Mouse (Mus musculus): ENCODE data around the gene Mob3c. TPM values are rescaled to one million over a fixed set of nuclear protein-coding genes. Genes with fewer than 3 reads are reported as not detected.
A peak's percentile ranks its signal among the peaks of the same experiment; 100 is the strongest.

Mob3c gene
- total RNA-seq, 2 experiments from 2014 or later: 17.5 to 20.4 TPM

GRCm38 (mm10) chr4:115831221-115831620 is 3.3 kb downstream of the Mob3c start:
- DNase-seq (ENCODE audit: low spot score in 2 of 2): no peak

GRCm38 (mm10) chr4:115832040-115832439 is 4.1 kb downstream of the Mob3c start:
- no peak for DNase-seq (ENCODE audit: low spot score in 2 of 2)

GRCm38 (mm10) chr4:115835576-115835975 is 7.7 kb downstream of the Mob3c start:
- no peak for DNase-seq (ENCODE audit: low spot score in 2 of 2)

- DNase-seq (ENCODE audit: low spot score in 2 of 2): no peak
Observed at GRCm38 (mm10) chr4:115838196-115838595, 10.3 kb downstream of the Mob3c start.

GRCm38 (mm10) chr4:115838696-115839641 is 11.1 kb downstream of the Mob3c start, which contains the start of gene Mknk1:
Gene Mknk1, plus strand, starts transcription at chr4:115839198.
- DNase-seq (ENCODE audit: low spot score in 2 of 2): peak; percentile 83 to 87

- DNase-seq (ENCODE audit: low spot score in 2 of 2): no peak
Observed at GRCm38 (mm10) chr4:115839956-115840355, 12.1 kb downstream of the Mob3c start.

- DNase-seq (ENCODE audit: low spot score in 2 of 2): no peak
Observed at GRCm38 (mm10) chr4:115840842-115841241, 12.9 kb downstream of the Mob3c start.

GRCm38 (mm10) chr4:115846656-115847055 is 18.8 kb downstream of the Mob3c start:
- no peak for DNase-seq (ENCODE audit: low spot score in 2 of 2)

- no peak for DNase-seq (ENCODE audit: low spot score in 2 of 2)
Observed at GRCm38 (mm10) chr4:115847377-115847776, 19.5 kb downstream of the Mob3c start.

- no peak for DNase-seq (ENCODE audit: low spot score in 2 of 2)
Observed at GRCm38 (mm10) chr4:115848083-115848482, 20.2 kb downstream of the Mob3c start.

- no peak for DNase-seq (ENCODE audit: low spot score in 2 of 2)
Observed at GRCm38 (mm10) chr4:115848990-115849677, 21.2 kb downstream of the Mob3c start.

- no peak for DNase-seq (ENCODE audit: low spot score in 2 of 2)
Observed at GRCm38 (mm10) chr4:115850111-115850510, 22.2 kb downstream of the Mob3c start.

GRCm38 (mm10) chr4:115850631-115851030 is 22.7 kb downstream of the Mob3c start:
- DNase-seq (ENCODE audit: low spot score in 2 of 2): no peak

- DNase-seq (ENCODE audit: low spot score in 2 of 2): no peak
Observed at GRCm38 (mm10) chr4:115851569-115851968, 23.7 kb downstream of the Mob3c start.

GRCm38 (mm10) chr4:115855100-115855499 is 27.2 kb downstream of the Mob3c start:
- no peak for DNase-seq (ENCODE audit: low spot score in 2 of 2)

GRCm38 (mm10) chr4:115855609-115856008 is 27.7 kb downstream of the Mob3c start:
- no peak for DNase-seq (ENCODE audit: low spot score in 2 of 2)

GRCm38 (mm10) chr4:115856282-115856681 is 28.4 kb downstream of the Mob3c start:
- no peak for DNase-seq (ENCODE audit: low spot score in 2 of 2)

GRCm38 (mm10) chr4:115857293-115857883 is 29.5 kb downstream of the Mob3c start:
- DNase-seq (ENCODE audit: low spot score in 2 of 2): no peak

GRCm38 (mm10) chr4:115863352-115863751 is 35.5 kb downstream of the Mob3c start:
- no peak for DNase-seq (ENCODE audit: low spot score in 2 of 2)

- no peak for DNase-seq (ENCODE audit: low spot score in 2 of 2)
Observed at GRCm38 (mm10) chr4:115863880-115864279, 36.0 kb downstream of the Mob3c start.

- DNase-seq (ENCODE audit: low spot score in 2 of 2): no peak
Observed at GRCm38 (mm10) chr4:115869512-115870210, 41.8 kb downstream of the Mob3c start.

Measured in adrenal gland, postnatal 4 days (tissue).